Mouse (Mus musculus): ENCODE results near the gene Wfdc10.

DNA sequence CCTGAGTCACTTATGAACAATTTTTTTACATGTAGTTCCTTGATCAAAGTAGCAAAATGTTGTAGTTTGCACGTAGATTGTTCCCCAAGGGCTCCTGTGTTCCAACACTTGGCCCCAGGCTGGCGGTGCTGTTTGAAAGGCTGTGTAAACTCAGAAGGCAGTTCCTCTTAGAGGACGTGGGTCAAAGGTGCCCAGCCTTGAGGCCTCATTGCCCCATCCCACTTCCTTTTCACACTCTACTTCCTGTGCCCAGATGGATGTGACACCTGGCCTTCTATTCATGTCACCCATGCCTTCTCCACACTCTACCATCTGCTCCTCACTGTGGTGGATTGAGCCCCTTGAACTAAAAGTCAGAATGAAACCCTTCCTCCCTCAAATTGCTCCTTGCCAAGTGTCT, 24.1 kb downstream of the Wfdc10 start:
- TF ChIP-seq CTCF (IDR thresholded peaks at IDR 0.05; ENCODE audit: low read depth, low read length) (no peak), POLR2A (IDR thresholded peaks at IDR 0.05; ENCODE audit: insufficient read depth, low read length) (no peak)
